Mouse (Mus musculus): ENCODE measurements at regions not wholly inside any gene's neighbourhood (a gene's known extent, or its start where the extent isn't known, plus 50 kb on each side); places are given as distances from the start of the nearest gene placed in this dataset.

DNA sequence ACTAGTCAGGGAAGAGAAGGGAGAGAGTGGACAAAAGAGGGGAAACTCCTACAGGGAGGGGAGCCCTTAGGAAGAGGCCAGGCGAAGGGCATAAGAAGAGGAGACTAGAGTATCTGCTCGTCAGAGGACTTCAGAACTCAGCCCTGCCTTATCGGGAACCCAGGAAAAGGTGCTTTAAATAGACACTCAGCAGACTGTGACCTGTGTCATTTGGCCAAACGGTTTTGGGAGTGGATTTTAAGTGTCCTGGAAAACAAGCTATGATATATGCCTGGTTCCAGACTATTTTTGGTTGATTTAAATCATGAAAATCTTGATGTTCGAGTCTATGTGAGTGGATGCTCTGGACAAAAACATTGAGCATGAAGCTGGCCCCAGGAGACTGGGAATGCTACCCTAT lies 405.8 kb downstream of the Tns1 start:
- TF ChIP-seq MAX (IDR thresholded peaks at IDR 0.05; ENCODE audit: low read length): no peak
- no peak for TF ChIP-seq MEF2A (IDR thresholded peaks at IDR 0.05; ENCODE audit: borderline replicate concordance, low read depth, low read length)
- no peak for TF ChIP-seq EP300 (IDR thresholded peaks at IDR 0.05; ENCODE audit: low read length)
- no peak for TF ChIP-seq POLR2A (IDR thresholded peaks at IDR 0.05; ENCODE audit: low read depth, low read length)
- no peak for TF ChIP-seq RAD21 (IDR thresholded peaks at IDR 0.05; ENCODE audit: low read depth, low read length)
- no peak for TF ChIP-seq JUND (conservative IDR thresholded peaks at IDR 0.05; ENCODE audit: low read depth, low read length)
